Mouse (Mus musculus): ENCODE results near the gene Irak3.

DNA sequence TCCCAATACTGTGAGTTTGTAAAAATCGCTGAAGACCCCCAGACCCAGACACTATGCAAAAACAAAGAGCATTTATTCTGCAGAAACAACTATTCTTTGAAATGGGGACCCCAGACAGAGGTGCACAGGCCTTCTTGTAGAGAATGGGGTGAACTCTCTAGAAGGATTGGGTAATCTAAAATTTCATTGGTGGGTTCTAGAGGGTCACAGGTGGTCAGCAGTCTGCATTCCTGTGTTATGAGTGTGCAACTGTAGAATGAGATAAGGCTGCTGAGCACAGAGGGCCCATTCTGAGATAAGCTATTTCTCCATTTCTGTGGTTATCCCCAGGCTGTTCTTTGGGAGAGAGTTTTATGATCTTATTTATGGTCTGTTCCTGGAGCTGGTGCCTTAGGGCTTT, 33.9 kb downstream of the Irak3 start:
- TF ChIP-seq MAFK (IDR thresholded peaks at IDR 0.05; ENCODE audit: insufficient read depth, low read depth, low read length) (no peak), HCFC1 (IDR thresholded peaks at IDR 0.05; ENCODE audit: borderline replicate concordance, insufficient read depth, low read length) (no peak), ZC3H11A (IDR thresholded peaks at IDR 0.05; ENCODE audit: borderline replicate concordance, low read depth, low read length) (no peak), CHD2 (IDR thresholded peaks at IDR 0.05; ENCODE audit: low read depth, low read length) (no peak), ZNF384 (IDR thresholded peaks at IDR 0.05; ENCODE audit: low read depth, low read length) (no peak)
